Mouse (Mus musculus): Measurements from ENCODE around the gene C8g.

GRCm38 (mm10) chr2:25534178-25534865, 32.8 kb upstream of the C8g start:
- TF ChIP-seq CTCF (IDR thresholded peaks at IDR 0.05; ENCODE audit: low read depth) (no peak), EP300 (IDR thresholded peaks at IDR 0.05; ENCODE audit: low read depth) (no peak)
